Mouse (Mus musculus) fibroblast of lung, adult 2 months (primary cell): ENCODE measurements at regions not wholly inside any gene's neighbourhood (a gene's known extent, or its start where the extent isn't known, plus 50 kb on each side); places are given as distances from the start of the nearest gene placed in this dataset.

Experiments used
- DNase-seq: peaks from one replicate; pipeline ENCODE4 v3.0.0-alpha.2; 2011; ENCODE audit warnings: low read depth

DNA sequence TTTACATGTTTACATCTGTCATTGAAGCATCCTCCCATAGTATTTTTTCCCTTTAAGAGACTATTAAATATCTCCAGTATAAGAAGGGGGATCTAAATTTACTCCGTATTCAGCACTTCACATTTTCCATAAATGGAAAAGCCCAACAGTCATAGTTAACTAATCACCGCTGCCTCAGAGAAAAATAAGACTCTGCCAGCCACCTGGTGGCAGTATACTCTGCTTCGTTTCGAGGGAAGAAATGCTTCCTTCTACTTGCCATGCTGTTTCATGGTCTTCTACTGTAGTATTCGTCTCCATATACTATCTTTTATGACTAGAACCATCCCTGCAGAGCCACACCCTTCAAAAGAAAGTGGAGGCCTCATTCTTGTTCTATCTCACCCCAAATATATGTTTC is 52.0 kb upstream of the Tro start:
- DNase-seq, result peak; percentile 1
